Mouse (Mus musculus) brain, embryonic 14.5 days (tissue): Measurements from ENCODE around the gene Pde4d. TPM values are rescaled to one million over a fixed set of nuclear protein-coding genes. Genes with fewer than 3 reads are reported as not detected.

Source experiments
- DNase-seq: peaks from one replicate; pipeline ENCODE4 v3.0.0-alpha.2; 2011; ENCODE audit warnings: low read depth
- CTCF ChIP-seq: fragments of 200-500 bp; IDR thresholded peaks from 2 replicates; pipeline ENCODE4 v1.5.1; 2012; ENCODE audit warnings: inconsistent platforms, mild to moderate bottlenecking, moderate library complexity, borderline replicate concordance; ENCODE audit not compliant: insufficient read depth, insufficient read length; ENCODE audit errors: extremely low read depth
- POLR2A ChIP-seq: fragments of 200-500 bp; IDR thresholded peaks from 2 replicates; pipeline ENCODE4 v1.6.1; 2012; ENCODE audit warnings: mild to moderate bottlenecking, inconsistent platforms, borderline replicate concordance; ENCODE audit not compliant: poor library complexity, insufficient read depth, insufficient read length, severe bottlenecking; ENCODE audit errors: extremely low read depth
- polyA plus RNA-seq: library from polyadenylated mRNA; depleted of rRNA; stranded (reverse); fragments of >200 nt; gene quantifications from 2 replicates; pipeline ENCODE4 v1.2.3, GENCODE M21; 2012

Gene Pde4d
- polyA plus RNA-seq, 1 experiment, result 34.9 TPM

DNA sequence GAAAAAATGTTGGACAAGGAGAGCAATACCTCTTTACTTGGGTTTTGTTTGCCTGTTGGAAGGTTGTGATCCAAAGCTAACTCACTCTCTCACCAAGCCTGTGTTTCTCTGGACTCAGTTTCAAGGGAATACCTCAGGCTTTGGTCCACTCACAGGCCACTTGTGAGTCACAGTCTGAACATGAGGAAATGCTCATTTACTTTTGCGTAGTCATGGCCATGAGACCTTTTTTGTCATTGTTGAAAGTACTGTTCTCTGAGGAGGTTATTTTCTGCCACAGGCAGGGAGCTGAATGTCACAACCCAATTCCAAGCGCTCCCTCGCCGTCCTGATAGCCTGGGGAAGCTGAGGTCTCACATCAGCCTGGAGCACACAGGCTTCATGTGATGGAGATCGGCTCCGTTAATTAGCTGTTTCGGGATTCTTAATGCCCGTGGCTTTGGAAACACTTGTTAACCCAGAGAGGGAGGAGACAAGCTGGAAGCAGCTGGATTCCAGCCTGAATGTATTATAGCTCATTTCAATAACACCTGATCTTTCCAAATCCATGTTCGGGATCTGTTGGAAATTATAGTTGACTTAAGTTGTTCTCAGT, 792.8 kb downstream of the Pde4d start:
- peak; percentile 68 for DNase-seq

GRCm38 (mm10) chr13:109243160-109243559, 793.4 kb downstream of the Pde4d start:
- TF ChIP-seq CTCF, result no peak
- no peak for TF ChIP-seq POLR2A
- DNase-seq, result peak; percentile 78

More for the DNA sequence above, 792.8 kb downstream of the Pde4d start:
- no peak for TF ChIP-seq CTCF

DNA sequence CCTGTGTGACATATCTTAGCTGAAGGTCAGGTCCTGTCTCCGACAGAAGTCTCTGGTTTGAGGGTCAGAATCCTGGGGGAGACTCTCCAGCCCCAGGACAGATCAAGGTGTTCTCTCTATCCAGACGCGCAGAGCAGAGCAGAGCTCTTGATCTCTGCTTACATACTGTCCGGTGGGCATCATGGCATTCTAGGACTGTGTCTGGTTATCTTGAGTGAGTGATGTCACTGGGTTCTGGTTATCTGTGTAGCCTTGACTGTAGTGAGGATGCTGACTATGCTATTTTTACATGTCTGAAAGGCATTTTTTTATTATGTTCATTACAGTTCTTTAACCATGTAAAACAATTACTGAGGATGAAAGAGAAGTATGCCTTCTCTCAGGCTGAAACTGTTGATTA, 797.3 kb downstream of the Pde4d start:
- no peak for DNase-seq
- TF ChIP-seq CTCF, result no peak
- no peak for TF ChIP-seq POLR2A

GRCm38 (mm10) chr13:109249315-109249714, 799.6 kb downstream of the Pde4d start:
- no peak for TF ChIP-seq CTCF
- TF ChIP-seq POLR2A, result no peak
- DNase-seq, result no peak

- TF ChIP-seq POLR2A (no peak), CTCF (no peak)
Observed at GRCm38 (mm10) chr13:109255634-109256033, 805.9 kb downstream of the Pde4d start.

DNA sequence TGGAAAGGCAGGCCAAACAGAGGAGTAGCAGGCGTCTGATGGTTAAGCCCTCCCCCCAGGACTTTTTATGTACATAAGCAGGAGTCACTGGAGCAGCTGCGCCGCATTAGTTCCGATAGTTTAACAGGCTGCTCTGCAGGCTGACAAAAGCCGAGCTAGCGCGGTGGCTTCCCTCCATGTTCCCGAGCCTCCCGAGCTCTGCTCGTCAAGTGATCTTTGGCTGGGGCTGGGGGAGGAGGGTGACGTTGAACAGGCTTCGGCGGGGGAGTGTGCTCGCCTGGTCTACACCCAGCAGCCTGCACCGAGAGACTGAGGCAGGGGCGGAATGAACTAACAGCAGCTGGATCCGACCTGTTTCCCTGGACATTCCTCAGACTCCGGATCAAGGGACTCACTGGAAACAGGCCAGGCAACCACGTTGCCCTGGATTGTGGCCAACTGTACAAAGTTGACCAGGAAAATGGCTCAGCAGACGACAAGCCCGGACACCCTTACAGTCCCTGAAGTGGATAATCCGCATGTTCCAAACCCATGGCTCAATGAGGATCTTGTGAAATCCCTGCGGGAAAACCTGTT, 810.6 kb downstream of the Pde4d start:
- no peak for TF ChIP-seq CTCF
- peak; percentile 19; the same call in 1 of the 2 replicates for TF ChIP-seq POLR2A
- peak; percentile 94 for DNase-seq

More at GRCm38 (mm10) chr13:109255634-109256033, 805.9 kb downstream of the Pde4d start:
- DNase-seq, result peak; percentile 40

DNA sequence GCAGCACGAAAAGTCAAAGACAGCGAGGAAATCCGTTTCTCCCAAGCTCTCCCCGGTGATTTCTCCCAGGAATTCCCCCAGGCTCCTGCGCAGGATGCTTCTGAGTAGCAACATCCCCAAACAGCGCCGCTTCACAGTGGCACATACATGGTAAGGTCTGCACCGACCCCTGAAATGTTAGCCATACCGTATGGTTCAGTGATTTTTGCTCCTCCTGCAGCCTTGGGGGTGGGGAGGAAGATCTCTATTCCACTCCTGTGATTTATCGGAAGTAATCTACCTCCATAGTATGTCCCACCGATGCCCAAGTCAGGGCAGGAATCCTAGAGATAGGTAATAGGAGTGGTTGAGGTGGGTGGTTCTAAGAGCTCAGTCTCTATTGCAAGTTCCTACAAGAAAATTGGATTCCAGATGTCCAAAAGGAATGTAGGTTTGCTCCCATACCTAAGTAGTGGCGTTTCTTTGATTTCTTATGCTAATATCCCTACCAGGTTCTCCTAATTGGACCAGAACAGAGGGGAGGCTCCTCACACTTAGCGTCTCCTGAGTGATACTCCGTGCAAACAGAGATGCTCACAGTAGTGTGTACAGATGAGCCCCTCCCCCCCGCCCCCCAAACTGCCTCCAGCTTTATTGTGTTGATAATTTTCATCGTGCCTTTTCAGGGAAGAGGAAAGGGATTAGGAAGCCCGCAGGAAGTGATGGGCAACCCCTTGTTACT, 811.2 kb downstream of the Pde4d start:
- no peak for DNase-seq
- TF ChIP-seq POLR2A, result no peak

DNA sequence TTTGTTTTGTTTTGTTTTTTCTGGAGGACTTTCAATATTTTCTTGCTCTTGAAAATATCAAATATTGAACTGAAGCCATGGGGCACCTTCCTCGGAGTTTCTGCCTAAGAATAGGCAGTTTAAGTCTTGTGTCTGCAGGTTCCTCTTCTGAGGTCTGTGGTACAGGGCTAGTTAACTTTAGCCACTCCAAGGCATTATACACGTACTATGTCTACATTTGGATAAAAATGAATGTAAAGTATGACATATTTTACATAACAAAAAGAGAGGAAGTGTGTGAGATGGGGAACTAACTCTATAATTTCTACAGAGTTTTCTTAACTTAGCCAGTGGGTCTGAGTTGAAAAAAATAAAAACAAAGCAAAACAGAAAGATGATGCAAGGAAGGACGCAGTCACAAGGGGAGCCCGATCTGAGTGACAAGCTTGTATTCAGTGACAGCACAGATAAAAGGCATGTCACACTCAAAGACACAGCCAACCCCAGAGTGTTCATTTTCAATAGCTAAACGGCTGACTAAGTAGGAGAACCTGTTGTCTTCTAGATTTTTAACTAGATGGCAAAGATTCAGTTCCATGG, 812.0 kb downstream of the Pde4d start:
- no peak for TF ChIP-seq POLR2A
- no peak for TF ChIP-seq CTCF
- peak; percentile 44 for DNase-seq

- DNase-seq, result no peak
- no peak for TF ChIP-seq POLR2A
- no peak for TF ChIP-seq CTCF
Observed at GRCm38 (mm10) chr13:109262501-109262900, 812.8 kb downstream of the Pde4d start.

DNA sequence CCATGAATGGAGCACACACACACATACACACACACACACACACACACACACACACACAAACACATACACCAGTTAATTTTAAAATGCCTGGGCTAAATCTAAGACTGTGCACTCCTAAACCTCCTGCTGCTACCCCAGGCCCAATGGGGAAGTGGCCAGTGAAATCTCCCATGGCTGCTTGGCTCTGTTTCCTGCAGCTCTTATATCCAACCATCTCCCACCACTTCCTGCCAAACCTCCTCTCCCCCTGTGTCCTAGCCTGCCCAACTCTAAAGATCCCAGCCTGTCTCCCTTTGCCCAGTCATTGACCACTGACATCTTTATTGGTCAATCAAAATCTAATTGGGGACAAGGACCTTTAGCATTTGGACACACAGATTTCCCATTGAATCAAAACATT, 814.1 kb downstream of the Pde4d start:
- no peak for DNase-seq
- TF ChIP-seq POLR2A (no peak), CTCF (no peak)

DNA sequence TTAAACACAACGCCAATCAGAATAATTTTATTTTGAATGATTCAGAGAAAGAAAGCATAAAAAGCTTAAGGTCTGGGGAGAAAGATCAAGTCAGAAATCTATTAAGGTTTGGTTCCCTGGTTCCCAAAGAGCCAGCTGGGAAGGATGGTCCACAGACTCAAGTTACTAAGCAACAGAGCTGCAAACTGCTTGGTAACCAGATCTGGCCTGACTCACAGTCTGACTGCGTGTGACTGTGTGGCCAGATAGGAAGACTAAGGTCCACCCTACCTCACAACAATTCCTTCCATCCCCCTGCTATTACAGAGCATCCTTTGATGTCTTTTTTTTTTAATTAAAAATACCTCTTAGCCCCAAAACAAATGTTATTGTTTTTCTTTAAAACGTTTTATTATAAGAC, 818.5 kb downstream of the Pde4d start:
- peak; percentile 60 for DNase-seq

More for the DNA sequence above, 818.5 kb downstream of the Pde4d start:
- TF ChIP-seq CTCF (no peak), POLR2A (no peak)
